Mouse (Mus musculus) limb, embryonic 14.5 days (tissue): ENCODE results near the gene Sash3. TPM values are rescaled to one million over a fixed set of nuclear protein-coding genes. Genes with fewer than 3 reads are reported as not detected.

Experiments used
- ATAC-seq: fragments of 200-750 bp; cut with Nextera tagmentation; 2 replicates; pipeline ENCODE4 v1.8.0; 2017; ENCODE audit warnings: low read depth, moderate number of reproducible peaks, moderate TSS enrichment; ENCODE audit not compliant: low FRiP score
- DNase-seq: peaks from one replicate; pipeline ENCODE4 v3.0.0-alpha.2; 2015; ENCODE audit warnings: low spot score
- H3K27ac ChIP-seq: fragments of 300-500 bp; sonication (generic); replicated peaks from 2 replicates; pipeline ENCODE4 v1.5.1; 2014; ENCODE audit warnings: low read depth, mild to moderate bottlenecking, low read length, moderate library complexity, mixed read lengths
- H3K27me3 ChIP-seq: fragments of 300-500 bp; sonication (generic); 2 replicates; pipeline ENCODE4 v1.6.1; 2014; ENCODE audit warnings: low read length, mixed read lengths; ENCODE audit not compliant: control insufficient read depth, insufficient read depth
- H3K36me3 ChIP-seq: fragments of 300-500 bp; sonication (generic); 2 replicates; pipeline ENCODE4 v1.6.1; 2014; ENCODE audit warnings: mild to moderate bottlenecking, low read length, moderate library complexity, mixed read lengths; ENCODE audit not compliant: control insufficient read depth, insufficient read depth
- H3K4me1 ChIP-seq: fragments of 300-500 bp; sonication (generic); 2 replicates; pipeline ENCODE4 v1.6.1; 2014; ENCODE audit warnings: antibody characterized with exemption, low read length, mixed read lengths; ENCODE audit not compliant: control insufficient read depth, insufficient read depth
- H3K4me2 ChIP-seq: fragments of 300-500 bp; sonication (generic); replicated peaks from 2 replicates; pipeline ENCODE4 v1.6.1; 2014; ENCODE audit warnings: low read depth, mild to moderate bottlenecking, low read length, moderate library complexity; ENCODE audit not compliant: severe bottlenecking
- H3K4me3 ChIP-seq: fragments of 300-500 bp; sonication (generic); replicated peaks from 2 replicates; pipeline ENCODE4 v1.5.1; 2014; ENCODE audit warnings: low read length
- H3K9ac ChIP-seq: fragments of 300-500 bp; sonication (generic); 2 replicates; pipeline ENCODE4 v1.6.1; 2014; ENCODE audit warnings: mild to moderate bottlenecking, low read depth, low read length, moderate library complexity; ENCODE audit not compliant: severe bottlenecking
- H3K9me3 ChIP-seq: fragments of 300-500 bp; sonication (generic); 2 replicates; pipeline ENCODE4 v1.6.1; 2016; ENCODE audit warnings: low read length; ENCODE audit not compliant: control insufficient read depth
- POLR2A ChIP-seq: fragments of 200-500 bp; IDR thresholded peaks from 2 replicates; pipeline ENCODE4 v1.8.0; 2012; ENCODE audit warnings: inconsistent platforms, mild to moderate bottlenecking, moderate library complexity, borderline replicate concordance; ENCODE audit not compliant: insufficient read depth, insufficient read length; ENCODE audit errors: extremely low read depth
- WGBS: fragments of 180-500 bp; shearing (Covaris S2); extraction: QIAGEN DNeasy Blood & Tissue Kit; methylation state at CpG from one replicate; pipeline ENCODE4 v1.1.7; 2014; 5-methylcytosine and 5-hydroxymethylcytosine counted together
- polyA plus RNA-seq, 2 experiments: library from polyadenylated mRNA; depleted of rRNA in 1 of 2; stranded (reverse) in 1 of 2; unstranded in 1 of 2; fragments of >200 nt; fragmentation: Nextera tagmentation in 1 of 2; extraction: Ambion mirVana in 1 of 2; gene quantifications; 2 replicates each; pipeline versions ENCODE4 v1.2.1 to v1.2.3; 2012 to 2014

Gene Sash3
- polyA plus RNA-seq, 2 experiments, result 2.1 to 3.9 TPM

GRCm38 (mm10) chrX:48143415-48144335 is 2.6 kb upstream of the Sash3 start:
- ATAC-seq, result no peak

GRCm38 (mm10) chrX:48147226-48147625 is 990 bp downstream of the Sash3 start:
- ATAC-seq, result no peak
- H3K27me3 ChIP-seq, result no peaks in the 10 kb centered on the region
- no peak for DNase-seq
- no peak overlapping the region for H3K4me3 ChIP-seq
- TF ChIP-seq POLR2A, result no peak
- no peak overlapping the region for H3K9ac ChIP-seq
- H3K4me1 ChIP-seq, result no peaks in the 10 kb centered on the region
- H3K36me3 ChIP-seq, result no peaks in the 10 kb centered on the region
- H3K27ac ChIP-seq, result no peak overlapping the region
- H3K9me3 ChIP-seq, result no peaks in the 10 kb centered on the region
- H3K4me2 ChIP-seq, result no peak overlapping the region
- 79% methylated on average over 2 of the region's 2 CpGs for WGBS

More at GRCm38 (mm10) chrX:48143415-48144335, 2.6 kb upstream of the Sash3 start:
- Histone ChIP-seq H3K9me3 (no peaks in the 10 kb centered on the region), H3K9ac (peak overlapping the region; percentile 28; the same call in 1 of the 2 replicates), H3K27ac (no peak overlapping the region), H3K4me2 (peak overlapping the region; percentile 35), H3K27me3 (no peaks in the 10 kb centered on the region), H3K36me3 (no peaks in the 10 kb centered on the region), H3K4me1 (no peaks in the 10 kb centered on the region), H3K4me3 (peak overlapping the region; percentile 13)
- no peak for TF ChIP-seq POLR2A
- 42% methylated on average over 26 of the region's 26 CpGs for WGBS
- DNase-seq, result no peak

- 81% methylated on average over 7 of the region's 7 CpGs for WGBS
These were observed 1.5 kb downstream of the Sash3 start for GRCm38 (mm10) chrX:48147741-48148186.

GRCm38 (mm10) chrX:48152106-48152505 is 5.9 kb downstream of the Sash3 start:
- no peak overlapping the region for H3K27ac ChIP-seq
- H3K9me3 ChIP-seq, result no peaks in the 10 kb centered on the region
- no peaks in the 10 kb centered on the region for H3K27me3 ChIP-seq
- H3K4me1 ChIP-seq, result no peaks in the 10 kb centered on the region
- no peak overlapping the region for H3K4me3 ChIP-seq
- H3K9ac ChIP-seq, result no peak overlapping the region
- no peak for ATAC-seq
- 78% methylated on average over 7 of the region's 7 CpGs for WGBS
- no peak for DNase-seq
- no peak for TF ChIP-seq POLR2A
- no peaks in the 10 kb centered on the region for H3K36me3 ChIP-seq
- H3K4me2 ChIP-seq, result no peak overlapping the region

More at GRCm38 (mm10) chrX:48147741-48148186, 1.5 kb downstream of the Sash3 start:
- H3K9ac ChIP-seq, result no peak overlapping the region
- no peaks in the 10 kb centered on the region for H3K4me1 ChIP-seq
- H3K27ac ChIP-seq, result no peak overlapping the region
- no peak for DNase-seq
- TF ChIP-seq POLR2A, result no peak
- no peaks in the 10 kb centered on the region for H3K27me3 ChIP-seq
- H3K9me3 ChIP-seq, result no peaks in the 10 kb centered on the region
- ATAC-seq, result no peak
- H3K4me3 ChIP-seq, result no peak overlapping the region
- H3K4me2 ChIP-seq, result no peak overlapping the region
- no peaks in the 10 kb centered on the region for H3K36me3 ChIP-seq

GRCm38 (mm10) chrX:48153414-48153813 is 7.2 kb downstream of the Sash3 start:
- no peak for DNase-seq
- ATAC-seq, result no peak
- Histone ChIP-seq H3K4me1 (no peaks in the 10 kb centered on the region), H3K36me3 (no peaks in the 10 kb centered on the region), H3K27ac (no peak overlapping the region), H3K9ac (no peak overlapping the region), H3K9me3 (no peaks in the 10 kb centered on the region), H3K4me3 (no peak overlapping the region), H3K4me2 (no peak overlapping the region), H3K27me3 (no peaks in the 10 kb centered on the region)
- TF ChIP-seq POLR2A, result no peak
- 83% methylated on average over 2 of the region's 2 CpGs for WGBS
